Mouse (Mus musculus) MEL (cell line): ENCODE data around the gene Zbtb7a. TPM values are rescaled to one million over a fixed set of nuclear protein-coding genes. Genes with fewer than 3 reads are reported as not detected.

Experiments
- DNase-seq: peaks from one replicate; pipeline ENCODE4 v3.0.0; 2011; ENCODE audit warnings: low read depth, low spot score
- H3K27ac ChIP-seq: 2 replicates; pipeline ENCODE4 v1.5.1; 2012; ENCODE audit warnings: low read depth, mild to moderate bottlenecking, control low read depth, low read length, moderate library complexity; ENCODE audit not compliant: control insufficient read depth
- H3K27me3 ChIP-seq, 2 experiments: fragments of 150-350 bp in 1 of 2; sonication (generic) in 1 of 2; 2 replicates each; pipeline ENCODE4 v1.6.1; 2012; ENCODE audit warnings: low read length in 2 of 2, mild to moderate bottlenecking in 2 of 2, improper control_type of control experiment in 1 of 2, moderate library complexity in 1 of 2; ENCODE audit not compliant: insufficient read depth in 2 of 2, control insufficient read depth in 1 of 2
- H3K36me3 ChIP-seq, 2 experiments: 2 replicates each; pipeline ENCODE4 v1.6.1; 2012 to 2014; ENCODE audit warnings: low read length in 2 of 2, improper control_type of control experiment in 1 of 2, inconsistent platforms in 1 of 2, mild to moderate bottlenecking in 1 of 2; ENCODE audit not compliant: insufficient read depth in 2 of 2, control insufficient read depth in 1 of 2
- H3K4me1 ChIP-seq, 2 experiments: fragments of 150-350 bp in 1 of 2; sonication (generic) in 1 of 2; 2 replicates each; pipeline ENCODE4 v1.6.1; 2012; ENCODE audit warnings: low read length in 2 of 2, improper control_type of control experiment in 1 of 2, mild to moderate bottlenecking in 1 of 2; ENCODE audit not compliant: insufficient read depth in 2 of 2, control insufficient read depth in 1 of 2
- H3K4me3 ChIP-seq, 2 experiments: fragments of 150-350 bp in 1 of 2; sonication (generic) in 1 of 2; 2 replicates each; pipeline ENCODE4 v1.5.1; 2012; ENCODE audit warnings: low read depth in 2 of 2, low read length in 2 of 2, mild to moderate bottlenecking in 2 of 2, moderate library complexity in 2 of 2, control low read depth in 1 of 2, improper control_type of control experiment in 1 of 2; ENCODE audit not compliant: control insufficient read depth in 1 of 2, insufficient read depth in 1 of 2
- H3K79me2 ChIP-seq: 2 replicates; pipeline ENCODE4 v1.6.1; 2012; ENCODE audit warnings: mild to moderate bottlenecking, low read length, moderate library complexity; ENCODE audit not compliant: control insufficient read depth, poor library complexity, insufficient read depth
- H3K9ac ChIP-seq: 2 replicates; pipeline ENCODE4 v1.6.1; 2012; ENCODE audit warnings: low read depth, mild to moderate bottlenecking, control low read depth, low read length, moderate library complexity; ENCODE audit not compliant: control insufficient read depth, poor library complexity, severe bottlenecking
- H3K9me3 ChIP-seq: fragments of 150-350 bp; sonication (generic); replicated peaks from 2 replicates; pipeline ENCODE4 v1.6.1; 2012; ENCODE audit warnings: mild to moderate bottlenecking, low read length, improper control_type of control experiment, moderate library complexity; ENCODE audit not compliant: insufficient read depth
- BHLHE40 ChIP-seq: IDR thresholded peaks from 2 replicates; pipeline ENCODE4 v1.6.1; 2012; ENCODE audit warnings: low read depth, mild to moderate bottlenecking, inconsistent platforms, low read length, improper control_type of control experiment, borderline replicate concordance
- CHD1 ChIP-seq: IDR thresholded peaks from 2 replicates; pipeline ENCODE4 v1.6.1; 2012; ENCODE audit warnings: low read depth, mild to moderate bottlenecking, inconsistent platforms, low read length, improper control_type of control experiment
- CTCF ChIP-seq, 3 experiments: IDR thresholded peaks in 2 of 3; conservative IDR thresholded peaks in 1 of 3; 2 replicates each; pipeline ENCODE4 v1.5.1; 2011 to 2012; ENCODE audit warnings: low read length in 3 of 3, low read depth in 2 of 3, mild to moderate bottlenecking in 2 of 3, improper control_type of control experiment in 1 of 3, inconsistent platforms in 1 of 3, mixed read lengths in 1 of 3, moderate library complexity in 1 of 3; ENCODE audit not compliant: control insufficient read depth in 1 of 3, insufficient read depth in 1 of 3, poor library complexity in 1 of 3, severe bottlenecking in 1 of 3
- ETS1 ChIP-seq: IDR thresholded peaks from 2 replicates; pipeline ENCODE4 v1.6.1; 2012; ENCODE audit warnings: low read depth, mild to moderate bottlenecking, inconsistent platforms, low read length, improper control_type of control experiment, moderate library complexity
- GABPA ChIP-seq: IDR thresholded peaks from 2 replicates; pipeline ENCODE4 v1.6.1; 2012; ENCODE audit warnings: low read depth, mild to moderate bottlenecking, inconsistent platforms, low read length, improper control_type of control experiment, moderate library complexity
- GATA1 ChIP-seq: IDR thresholded peaks from 2 replicates; pipeline ENCODE4 v1.6.1; 2011; ENCODE audit warnings: low read depth, low read length, improper control_type of control experiment
- HCFC1 ChIP-seq: IDR thresholded peaks from 2 replicates; pipeline ENCODE4 v1.6.1; 2012; ENCODE audit warnings: low read depth, mild to moderate bottlenecking, inconsistent platforms, low read length, improper control_type of control experiment, moderate library complexity
- MAFK ChIP-seq: IDR thresholded peaks from 2 replicates; pipeline ENCODE4 v1.6.1; 2011; ENCODE audit warnings: low read depth, mild to moderate bottlenecking, low read length, improper control_type of control experiment, borderline replicate concordance
- MAX ChIP-seq: IDR thresholded peaks from 2 replicates; pipeline ENCODE4 v1.6.1; 2011; ENCODE audit warnings: low read length, improper control_type of control experiment
- MAZ ChIP-seq: IDR thresholded peaks from 2 replicates; pipeline ENCODE4 v1.6.1; 2012; ENCODE audit warnings: low read depth, mild to moderate bottlenecking, inconsistent platforms, low read length, improper control_type of control experiment
- MYC ChIP-seq: IDR thresholded peaks from 2 replicates; pipeline ENCODE4 v1.6.1; 2011; ENCODE audit warnings: low read depth, mild to moderate bottlenecking, low read length, improper control_type of control experiment, moderate library complexity
- NELFE ChIP-seq: IDR thresholded peaks from 2 replicates; pipeline ENCODE4 v1.6.1; 2011; ENCODE audit warnings: low read depth, low read length, improper control_type of control experiment
- NRF1 ChIP-seq: IDR thresholded peaks from 2 replicates; pipeline ENCODE4 v1.6.1; 2014; ENCODE audit warnings: low read depth, mild to moderate bottlenecking, inconsistent platforms, low read length, improper control_type of control experiment, moderate library complexity; ENCODE audit not compliant: poor library complexity, insufficient read depth, severe bottlenecking
- POLR2A ChIP-seq, 2 experiments: IDR thresholded peaks; 2 replicates each; pipeline ENCODE4 v1.6.1; 2011 to 2012; ENCODE audit warnings: low read length in 2 of 2, mild to moderate bottlenecking in 2 of 2, control low read depth in 1 of 2, improper control_type of control experiment in 1 of 2, low read depth in 1 of 2, moderate library complexity in 1 of 2; ENCODE audit not compliant: control insufficient read depth in 1 of 2, insufficient read depth in 1 of 2, poor library complexity in 1 of 2
- POLR2AphosphoS2 ChIP-seq: IDR thresholded peaks from 2 replicates; pipeline ENCODE4 v1.6.1; 2011; ENCODE audit warnings: low read length, improper control_type of control experiment
- RAD21 ChIP-seq: IDR thresholded peaks from 2 replicates; pipeline ENCODE4 v1.6.1; 2011; ENCODE audit warnings: mild to moderate bottlenecking, low read depth, low read length, improper control_type of control experiment
- SIN3A ChIP-seq: IDR thresholded peaks from 2 replicates; pipeline ENCODE4 v1.6.1; 2012; ENCODE audit warnings: low read length, improper control_type of control experiment, inconsistent platforms
- SMC3 ChIP-seq: IDR thresholded peaks from 2 replicates; pipeline ENCODE4 v1.6.1; 2011; ENCODE audit warnings: low read depth, low read length, improper control_type of control experiment
- TAL1 ChIP-seq: IDR thresholded peaks from 2 replicates; pipeline ENCODE4 v1.6.1; 2012; ENCODE audit warnings: mild to moderate bottlenecking, inconsistent platforms, low read length, moderate library complexity, mixed read lengths
- TBP ChIP-seq: IDR thresholded peaks from 2 replicates; pipeline ENCODE4 v1.8.0; 2011; ENCODE audit warnings: low read depth, low read length, improper control_type of control experiment
- TCF12 ChIP-seq: IDR thresholded peaks from 2 replicates; pipeline ENCODE4 v1.6.1; 2014; ENCODE audit warnings: low read depth, mild to moderate bottlenecking, inconsistent platforms, low read length, improper control_type of control experiment, moderate library complexity
- USF2 ChIP-seq, 2 experiments: IDR thresholded peaks; 2 replicates each; pipeline ENCODE4 v1.6.1; 2011 to 2012; ENCODE audit warnings: improper control_type of control experiment in 2 of 2, low read length in 2 of 2, borderline replicate concordance in 1 of 2, inconsistent platforms in 1 of 2, low read depth in 1 of 2, mild to moderate bottlenecking in 1 of 2; ENCODE audit not compliant: insufficient read depth in 1 of 2
- ZKSCAN1 ChIP-seq: IDR thresholded peaks from 2 replicates; pipeline ENCODE4 v1.6.1; 2012; ENCODE audit warnings: low read depth, mild to moderate bottlenecking, inconsistent platforms, low read length, improper control_type of control experiment, moderate library complexity
- ZMIZ1 ChIP-seq: IDR thresholded peaks from 2 replicates; pipeline ENCODE4 v1.6.1; 2012; ENCODE audit warnings: low read depth, mild to moderate bottlenecking, inconsistent platforms, low read length, improper control_type of control experiment, moderate library complexity
- polyA plus RNA-seq, 2 experiments: library from polyadenylated mRNA; stranded (reverse) in 1 of 2; unstranded in 1 of 2; fragments of >175 nt in 1 of 2; fragments of >200 nt in 1 of 2; gene quantifications; 2 replicates each; pipeline versions ENCODE4 v1.2.1 to v1.2.4; 2012; ENCODE audit warnings: low replicate concordance in 2 of 2, low read depth in 1 of 2; ENCODE audit not compliant: insufficient read length in 2 of 2, insufficient read depth in 1 of 2, missing spikeins in 1 of 2
- total RNA-seq: library from RNA; depleted of rRNA; stranded (reverse); fragments of 300-350 nt; gene quantifications from 2 replicates; pipeline ENCODE4 v1.2.3, GENCODE M21; 2012

Gene Zbtb7a
- total and polyA plus RNA-seq, 3 experiments: 25.3 to 45.4 (median 40.6) TPM

GRCm38 (mm10) chr10:81145307-81145706 lies 10.3 kb downstream of the Zbtb7a start:
- 0 out of 4 replicates have a peak, but pooled peaks cover 0 to 2% of the 10 kb centered on the region in 2 experiments for H3K4me1 ChIP-seq
- no peaks in the 10 kb centered on the region for H3K9me3 ChIP-seq
- no peak overlapping the region for H3K9ac ChIP-seq
- H3K79me2 ChIP-seq: peaks cover 70% of the 10 kb centered on the region
- H3K4me3 ChIP-seq: no peak overlapping the region
- H3K36me3 ChIP-seq: peaks cover 5 to 17% of the 10 kb centered on the region in 2 experiments
- no peak for TF ChIP-seq TCF12
- TF ChIP-seq NELFE: no peak
- TF ChIP-seq BHLHE40: no peak
- no peak for TF ChIP-seq HCFC1
- no peak for TF ChIP-seq CHD1
- no peak for TF ChIP-seq POLR2AphosphoS2
- TF ChIP-seq MAX: no peak
- no peak for TF ChIP-seq POLR2A (IDR thresholded peaks at IDR 0.05; ENCODE audit: control insufficient read depth in 1 of 2, insufficient read depth in 1 of 2, low read depth in 1 of 2, low read length in 2 of 2, poor library complexity in 1 of 2)
- no peak for TF ChIP-seq GABPA
- TF ChIP-seq ZKSCAN1: no peak
- TF ChIP-seq SIN3A: no peak
- TF ChIP-seq ZMIZ1: no peak
- no peak for TF ChIP-seq NRF1
- no peak for TF ChIP-seq TAL1
- TF ChIP-seq MYC: no peak
- TF ChIP-seq TBP: no peak
- TF ChIP-seq GATA1: no peak
- TF ChIP-seq CTCF (IDR thresholded peaks at IDR 0.05 in 2 of 3, conservative IDR thresholded peaks at IDR 0.05 in 1 of 3; ENCODE audit: control insufficient read depth in 1 of 3, insufficient read depth in 1 of 3, low read depth in 2 of 3, low read length in 3 of 3, poor library complexity in 1 of 3, severe bottlenecking in 1 of 3): no peak
- no peak for TF ChIP-seq ETS1
- no peaks in the 10 kb centered on the region for H3K27me3 ChIP-seq
- no peak for DNase-seq
- no peak overlapping the region for H3K27ac ChIP-seq

GRCm38 (mm10) chr10:81145778-81146177 lies 10.8 kb downstream of the Zbtb7a start:
- TF ChIP-seq NELFE (no peak), POLR2AphosphoS2 (no peak), SMC3 (no peak), ZMIZ1 (no peak), RAD21 (no peak), BHLHE40 (no peak), MYC (no peak), SIN3A (no peak), MAFK (no peak), TCF12 (no peak), TBP (no peak), USF2 (IDR thresholded peaks at IDR 0.05; ENCODE audit: borderline replicate concordance in 1 of 2, insufficient read depth in 1 of 2, low read depth in 1 of 2, low read length in 2 of 2) (no peak), POLR2A (IDR thresholded peaks at IDR 0.05; ENCODE audit: control insufficient read depth in 1 of 2, insufficient read depth in 1 of 2, low read depth in 1 of 2, low read length in 2 of 2, poor library complexity in 1 of 2) (no peak), MAZ (no peak)
- H3K79me2 ChIP-seq: peaks cover 65% of the 10 kb centered on the region
- H3K9me3 ChIP-seq: no peaks in the 10 kb centered on the region
- no peaks in the 10 kb centered on the region for H3K27me3 ChIP-seq
- H3K36me3 ChIP-seq: peaks cover 5 to 17% of the 10 kb centered on the region in 2 experiments
- H3K4me1 ChIP-seq: 0 out of 4 replicates have a peak, but pooled peaks cover 0 to 2% of the 10 kb centered on the region in 2 experiments
- H3K4me3 ChIP-seq: no peak overlapping the region
- DNase-seq: no peak
- no peak overlapping the region for H3K27ac ChIP-seq
- H3K9ac ChIP-seq: no peak overlapping the region
